Mouse (Mus musculus): ENCODE measurements around the gene Tmem41a. TPM values are rescaled to one million over a fixed set of nuclear protein-coding genes. Genes with fewer than 3 reads are reported as not detected.
"Not testable (repeated sequence)": the region's sequence is repeated elsewhere in the genome, so short reads cannot be mapped to it uniquely, and the experiment has no call there.

Tmem41a gene
- polyA plus RNA-seq, 1 experiment from 2014 or later, result 30.4 TPM

DNA sequence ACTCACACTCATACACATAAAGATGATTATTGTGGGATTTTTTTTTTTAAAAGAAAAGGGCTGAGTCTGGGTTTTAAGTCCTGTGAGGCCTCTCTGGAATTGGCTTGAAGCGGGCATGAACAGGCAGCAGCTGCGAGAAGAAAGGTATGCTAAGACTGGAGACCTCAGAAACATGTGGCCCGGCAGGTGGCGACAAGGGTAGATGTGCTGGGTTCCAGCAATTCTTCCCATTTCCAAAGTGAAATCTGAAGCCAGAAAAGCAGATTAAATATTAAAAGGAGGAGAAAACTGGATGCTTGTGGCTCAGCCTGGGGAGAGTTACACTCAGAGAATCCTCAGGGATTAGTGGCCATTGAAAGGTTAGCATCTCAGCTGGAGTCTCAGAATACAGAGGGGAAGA lies 24.1 kb upstream of the Tmem41a start:
- 56% methylated on average over 4 of the region's 4 CpGs for WGBS
- Histone ChIP-seq H3K9ac (replicated peaks) (no peak overlapping the region), H3K36me3 (no peaks in the 10 kb centered on the region), H3K4me2 (replicated peaks) (no peak overlapping the region), H3K27ac (replicated peaks) (no peak overlapping the region), H3K9me3 (no peaks in the 10 kb centered on the region), H3K4me1 (peaks cover 6% of the 10 kb centered on the region; the same call in 1 of the 2 replicates), H3K27me3 (no peaks in the 10 kb centered on the region), H3K4me3 (no peak overlapping the region)
- ATAC-seq (replicated peaks), result no peak

DNA sequence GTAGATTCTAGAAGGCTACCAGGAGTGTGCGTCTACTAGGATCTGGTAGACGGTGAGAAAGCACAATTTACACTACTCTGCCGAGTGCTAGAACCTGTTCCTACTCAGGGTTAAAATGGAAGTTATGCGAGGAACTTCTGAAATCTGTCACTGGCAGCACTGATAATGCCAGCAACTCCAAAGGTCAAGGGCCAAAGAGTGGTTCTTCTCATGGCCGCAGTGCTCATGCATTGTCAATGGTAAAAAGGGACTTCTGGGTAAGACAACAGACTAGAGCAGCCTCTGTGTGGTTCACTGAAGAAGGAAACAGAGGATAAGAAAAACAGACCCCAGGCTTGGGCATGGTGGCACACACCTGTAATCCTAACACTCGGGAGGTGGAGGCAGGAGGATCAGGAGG lies 23.2 kb upstream of the Tmem41a start:
- 90% methylated on average over 6 of the region's 6 CpGs for WGBS
- Histone ChIP-seq H3K9ac (replicated peaks) (no peak overlapping the region), H3K27ac (replicated peaks) (no peak overlapping the region), H3K27me3 (no peaks in the 10 kb centered on the region), H3K9me3 (no peaks in the 10 kb centered on the region), H3K4me3 (no peak overlapping the region), H3K4me2 (replicated peaks) (no peak overlapping the region), H3K36me3 (no peaks in the 10 kb centered on the region), H3K4me1 (no peaks in the 10 kb centered on the region)
- no peak for ATAC-seq (replicated peaks)

DNA sequence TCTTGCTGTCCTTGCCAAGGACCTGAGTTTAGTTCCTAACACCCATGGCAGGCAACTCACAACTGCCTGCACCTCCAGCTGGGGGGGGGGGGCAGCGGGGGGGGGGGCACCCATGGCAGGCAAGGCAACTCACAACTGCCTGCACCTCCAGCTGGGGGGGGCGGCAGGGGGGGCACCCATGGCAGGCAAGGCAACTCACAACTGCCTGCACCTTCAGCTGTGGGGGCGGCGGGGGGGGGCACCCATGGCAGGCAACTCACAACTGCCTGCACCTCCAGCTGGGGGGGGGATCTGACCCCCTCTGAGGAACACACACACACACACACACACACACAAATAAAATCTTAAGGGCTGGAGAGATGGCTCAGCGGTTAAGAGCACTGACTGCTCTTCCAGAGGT lies 22.5 kb upstream of the Tmem41a start:
- WGBS, result 79% methylated on average over 5 of the region's 5 CpGs
- H3K36me3 ChIP-seq, result no peaks in the 10 kb centered on the region
- no peak for ATAC-seq (replicated peaks)

GRCm38 (mm10) chr16:21965576-21965975 lies 18.2 kb upstream of the Tmem41a start:
- Histone ChIP-seq H3K4me1 (no peaks in the 10 kb centered on the region), H3K4me3 (no peak overlapping the region), H3K36me3 (no peaks in the 10 kb centered on the region), H3K27me3 (no peaks in the 10 kb centered on the region), H3K4me2 (replicated peaks) (no peak overlapping the region), H3K9ac (replicated peaks) (no peak overlapping the region), H3K27ac (replicated peaks) (no peak overlapping the region), H3K9me3 (no peaks in the 10 kb centered on the region)
- ATAC-seq (replicated peaks), result no peak
- 81% methylated on average over 3 of the region's 3 CpGs for WGBS

More for the DNA sequence above, 22.5 kb upstream of the Tmem41a start:
- Histone ChIP-seq H3K9ac (replicated peaks) (no peak overlapping the region), H3K4me2 (replicated peaks) (no peak overlapping the region), H3K27me3 (no peaks in the 10 kb centered on the region), H3K4me3 (no peak overlapping the region), H3K9me3 (no peaks in the 10 kb centered on the region), H3K4me1 (no peaks in the 10 kb centered on the region), H3K27ac (replicated peaks) (no peak overlapping the region)

DNA sequence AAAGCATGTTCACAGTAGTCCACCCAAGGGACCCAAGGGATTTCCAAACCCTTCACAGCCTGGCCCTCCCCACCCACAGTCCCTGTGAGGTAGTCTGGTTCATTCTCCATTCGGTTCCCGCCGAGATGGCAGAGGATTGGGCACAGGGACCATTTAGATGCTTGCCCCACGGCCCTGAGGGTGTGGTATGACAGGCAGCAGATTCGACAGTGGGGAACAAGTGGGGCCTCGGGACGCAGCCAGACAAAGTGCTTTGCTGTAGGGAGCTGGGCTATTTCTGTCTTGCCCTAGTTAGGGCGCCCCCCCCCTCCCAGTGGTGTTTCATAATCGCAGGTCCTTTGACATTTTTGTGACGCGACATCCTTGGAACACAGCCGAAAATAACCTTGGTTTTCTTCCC lies 8.2 kb upstream of the Tmem41a start:
- WGBS, result 86% methylated on average over 12 of the region's 12 CpGs
- H3K4me1 ChIP-seq, result no peaks in the 10 kb centered on the region
- H3K4me2 ChIP-seq (replicated peaks), result no peak overlapping the region
- ATAC-seq (replicated peaks), result no peak
- no peaks in the 10 kb centered on the region for H3K9me3 ChIP-seq
- no peak overlapping the region for H3K27ac ChIP-seq (replicated peaks)
- H3K27me3 ChIP-seq, result no peaks in the 10 kb centered on the region
- H3K36me3 ChIP-seq, result no peaks in the 10 kb centered on the region
- H3K9ac ChIP-seq (replicated peaks), result no peak overlapping the region
- no peak overlapping the region for H3K4me3 ChIP-seq

GRCm38 (mm10) chr16:21928471-21928870 lies 18.9 kb downstream of the Tmem41a start:
- H3K27me3 ChIP-seq, result no peaks in the 10 kb centered on the region
- 84% methylated on average over 13 of the region's 13 CpGs for WGBS
- H3K4me2 ChIP-seq (replicated peaks), result no peak overlapping the region
- no peak overlapping the region for H3K9ac ChIP-seq (replicated peaks)
- no peaks in the 10 kb centered on the region for H3K4me1 ChIP-seq
- no peak for ATAC-seq (replicated peaks)
- H3K27ac ChIP-seq (replicated peaks), result no peak overlapping the region
- peaks cover 56% of the 10 kb centered on the region for H3K36me3 ChIP-seq
- H3K4me3 ChIP-seq, result no peak overlapping the region
- no peaks in the 10 kb centered on the region for H3K9me3 ChIP-seq

DNA sequence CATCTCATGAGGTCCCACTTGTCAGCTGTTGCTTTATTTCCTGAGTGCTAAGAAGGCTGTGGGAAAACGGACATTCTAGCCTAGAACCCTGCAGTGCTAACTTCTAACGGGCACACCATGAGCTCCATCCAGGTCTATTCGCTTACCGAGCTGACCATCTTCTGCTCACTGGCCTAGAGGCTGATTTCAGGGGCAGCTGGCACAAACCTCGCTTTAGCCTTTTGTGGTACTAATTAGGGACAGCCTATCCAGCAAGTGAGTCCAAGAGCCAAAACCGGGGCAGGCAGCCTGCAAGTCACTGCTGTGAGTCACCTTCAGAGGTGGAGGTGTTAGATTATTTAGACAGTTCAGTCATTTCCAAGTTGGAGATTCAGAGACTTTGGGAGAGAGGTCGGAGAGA lies 30.7 kb downstream of the Tmem41a start:
- no peak overlapping the region for H3K4me2 ChIP-seq (replicated peaks)
- H3K36me3 ChIP-seq, result peaks cover 40% of the 10 kb centered on the region
- no peaks in the 10 kb centered on the region for H3K9me3 ChIP-seq
- no peaks in the 10 kb centered on the region for H3K4me1 ChIP-seq
- H3K27me3 ChIP-seq, result no peaks in the 10 kb centered on the region
- whole genome bisulfite sequencing, result 65% methylated on average over 7 of the region's 7 CpGs
- ATAC-seq (replicated peaks), result no peak
- no peak overlapping the region for H3K9ac ChIP-seq (replicated peaks)
- H3K4me3 ChIP-seq, result no peak overlapping the region
- no peak overlapping the region for H3K27ac ChIP-seq (replicated peaks)

DNA sequence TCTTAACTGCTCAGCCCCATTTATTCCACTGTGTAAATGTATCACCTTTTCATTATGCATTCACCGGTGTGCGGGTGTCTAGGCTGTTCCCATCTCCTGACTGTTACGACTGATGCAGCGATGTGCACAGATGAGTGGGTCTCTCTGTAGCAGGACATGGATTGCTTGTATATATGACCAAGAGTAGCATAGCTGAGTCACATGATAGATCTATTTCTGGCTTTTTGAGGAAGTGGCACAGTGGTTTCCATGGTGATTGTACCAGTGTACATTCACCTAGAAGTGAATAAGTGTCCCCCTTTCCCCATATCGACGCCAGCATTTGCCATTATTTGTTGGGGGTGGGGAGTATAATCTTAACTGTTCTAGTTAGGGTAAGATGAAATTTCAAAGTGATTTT lies 34.0 kb downstream of the Tmem41a start:
- Histone ChIP-seq H3K27ac (replicated peaks) (no peak overlapping the region), H3K4me2 (replicated peaks) (no peak overlapping the region), H3K27me3 (no peaks in the 10 kb centered on the region), H3K36me3 (peaks cover 43% of the 10 kb centered on the region), H3K4me1 (no peaks in the 10 kb centered on the region), H3K9me3 (no peaks in the 10 kb centered on the region), H3K4me3 (no peak overlapping the region), H3K9ac (replicated peaks) (no peak overlapping the region)
- ATAC-seq (replicated peaks), result no peak; the same call in 1 of the 2 replicates
- WGBS, result 86% methylated on average over 6 of the region's 6 CpGs

GRCm38 (mm10) chr16:21908906-21909305 lies 38.4 kb downstream of the Tmem41a start:
- not testable (repeated sequence) for H3K27ac ChIP-seq (replicated peaks); H3K4me1 ChIP-seq; H3K4me3 ChIP-seq; ATAC-seq (replicated peaks); H3K9ac ChIP-seq (replicated peaks); H3K9me3 ChIP-seq; H3K4me2 ChIP-seq (replicated peaks); H3K27me3 ChIP-seq
- WGBS, result 35% methylated on average over 7 of the region's 8 CpGs
- H3K36me3 ChIP-seq, result peaks cover 36% of the 10 kb centered on the region

GRCm38 (mm10) chr16:21906902-21907301 lies 40.5 kb downstream of the Tmem41a start:
- Histone ChIP-seq H3K27ac (replicated peaks) (no peak overlapping the region), H3K9ac (replicated peaks) (no peak overlapping the region), H3K4me2 (replicated peaks) (no peak overlapping the region), H3K27me3 (no peaks in the 10 kb centered on the region), H3K36me3 (peaks cover 29% of the 10 kb centered on the region), H3K4me3 (no peak overlapping the region), H3K9me3 (no peaks in the 10 kb centered on the region), H3K4me1 (no peaks in the 10 kb centered on the region)
- no peak for ATAC-seq (replicated peaks)
- 92% methylated on average over 6 of the region's 6 CpGs for WGBS

DNA sequence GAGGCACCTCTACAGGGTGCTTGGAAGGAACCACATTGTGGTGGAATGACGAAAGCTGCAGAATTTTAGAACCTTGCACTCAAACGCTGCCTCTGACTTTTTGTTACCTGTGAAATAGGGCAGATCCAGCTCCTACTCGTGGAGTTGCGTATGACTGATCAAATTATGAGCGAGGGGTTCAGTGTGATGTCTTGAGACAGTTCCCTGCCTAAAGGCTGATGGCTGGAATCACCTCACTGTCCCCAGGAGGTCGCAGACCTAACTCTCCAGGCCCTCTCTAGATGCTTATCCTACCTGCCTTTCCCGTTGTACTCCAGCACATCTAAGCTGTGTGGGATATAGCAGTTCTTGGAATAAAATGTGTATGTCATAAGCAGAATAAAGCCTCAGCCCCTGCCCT lies 41.4 kb downstream of the Tmem41a start:
- H3K27me3 ChIP-seq, result no peaks in the 10 kb centered on the region
- WGBS, result 92% methylated on average over 7 of the region's 7 CpGs
- H3K9ac ChIP-seq (replicated peaks), result no peak overlapping the region
- H3K4me3 ChIP-seq, result no peak overlapping the region
- no peak overlapping the region for H3K27ac ChIP-seq (replicated peaks)
- H3K4me2 ChIP-seq (replicated peaks), result no peak overlapping the region
- no peaks in the 10 kb centered on the region for H3K9me3 ChIP-seq
- no peak for ATAC-seq (replicated peaks)
- no peaks in the 10 kb centered on the region for H3K4me1 ChIP-seq
- H3K36me3 ChIP-seq, result peaks cover 27% of the 10 kb centered on the region

DNA sequence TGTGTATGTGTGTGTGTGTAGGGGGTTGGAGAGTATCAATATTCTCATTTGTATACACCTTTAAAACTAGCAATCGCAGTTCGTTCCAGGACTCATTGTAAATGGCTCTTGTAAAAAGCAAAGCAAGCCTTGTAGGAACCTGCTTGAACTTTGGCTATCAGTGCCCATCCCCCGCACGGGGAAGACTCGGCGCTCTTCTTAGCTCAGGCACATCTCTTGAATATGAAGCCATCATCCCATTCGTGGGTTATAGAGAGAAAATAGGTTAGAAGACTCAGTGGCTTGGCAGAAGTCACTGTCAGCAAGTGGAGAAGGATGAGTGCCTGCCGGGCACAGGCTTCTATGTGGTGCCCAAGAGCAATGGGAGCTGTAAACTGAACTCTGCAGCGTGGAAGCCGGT lies 42.7 kb downstream of the Tmem41a start:
- Histone ChIP-seq H3K36me3 (peaks cover 22% of the 10 kb centered on the region), H3K4me2 (replicated peaks) (no peak overlapping the region), H3K9ac (replicated peaks) (no peak overlapping the region), H3K9me3 (no peaks in the 10 kb centered on the region), H3K4me1 (no peaks in the 10 kb centered on the region), H3K27ac (replicated peaks) (no peak overlapping the region), H3K27me3 (no peaks in the 10 kb centered on the region), H3K4me3 (no peak overlapping the region)
- ATAC-seq (replicated peaks), result no peak
- WGBS, result 88% methylated on average over 10 of the region's 10 CpGs

DNA sequence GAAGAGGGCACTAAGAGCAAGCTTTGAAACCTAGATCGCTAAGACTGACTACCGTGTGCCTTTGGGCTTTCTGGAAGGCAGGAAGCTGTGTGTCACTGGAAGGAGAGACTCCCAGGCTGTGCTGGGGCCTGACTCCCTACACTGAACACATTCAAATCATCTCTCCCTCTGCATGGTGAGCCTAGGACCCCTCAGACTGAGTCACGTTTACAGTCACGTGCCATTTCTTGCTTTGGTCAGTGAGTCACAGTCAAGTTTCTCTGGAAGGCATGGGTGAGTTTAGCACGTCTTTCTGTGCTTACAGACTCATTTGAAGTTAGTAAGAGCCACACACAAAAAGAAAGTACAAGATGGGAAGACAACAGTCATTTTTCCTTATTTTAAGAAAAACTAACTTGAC lies 46.1 kb downstream of the Tmem41a start:
- no peaks in the 10 kb centered on the region for H3K9me3 ChIP-seq
- H3K36me3 ChIP-seq, result peaks cover 20% of the 10 kb centered on the region
- H3K9ac ChIP-seq (replicated peaks), result no peak overlapping the region
- no peak overlapping the region for H3K27ac ChIP-seq (replicated peaks)
- no peaks in the 10 kb centered on the region for H3K27me3 ChIP-seq
- no peak overlapping the region for H3K4me2 ChIP-seq (replicated peaks)
- ATAC-seq (replicated peaks), result no peak
- H3K4me3 ChIP-seq, result no peak overlapping the region
- H3K4me1 ChIP-seq, result no peaks in the 10 kb centered on the region
- 82% methylated on average over 5 of the region's 5 CpGs for WGBS
